Comparison of ENCODE assay signal across 8 mouse cellular contexts in the genomic region with DNA sequence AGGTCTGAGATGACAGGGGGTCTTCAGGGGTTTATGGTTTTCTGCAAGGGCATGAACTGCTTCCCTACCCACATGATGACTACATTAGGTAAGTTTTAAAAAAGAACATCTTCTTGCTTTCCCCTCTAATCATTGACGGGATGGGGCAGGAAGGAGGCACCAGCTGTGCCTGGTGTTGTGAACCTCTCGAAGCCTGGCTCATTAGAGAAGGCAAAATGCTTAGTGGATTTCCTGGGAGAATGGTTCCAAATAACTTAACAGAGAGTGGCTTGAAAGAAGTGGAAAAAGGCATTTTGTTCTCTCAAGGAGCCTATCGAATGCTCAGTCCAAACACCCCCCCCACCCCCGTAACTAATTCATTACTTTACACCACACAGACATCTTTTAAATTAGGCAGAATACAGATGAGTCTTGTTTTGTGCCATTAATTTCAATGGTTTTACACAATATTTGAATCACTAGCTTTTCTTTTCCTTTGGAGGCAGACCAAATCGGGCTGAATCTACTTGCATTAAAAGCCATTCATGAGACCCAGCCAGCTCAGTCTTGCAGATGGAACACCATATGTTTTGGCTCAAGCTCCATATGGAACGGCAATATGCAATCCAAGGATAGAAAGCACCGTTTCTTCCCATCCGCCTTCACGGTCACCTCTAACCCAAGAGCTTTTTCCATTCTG.
A peak's percentile ranks its signal among the peaks of the same experiment; 100 is the strongest.
DNase-seq lines count a peak whose midpoint lies in the region; ATAC-seq lines count a peak whose summit lies in the region.

No protein-coding gene starts in this region.

- H3K9ac ChIP-seq in embryonic facial prominence, embryonic 11.5 days (replicated peaks; ENCODE audit: low read length) = no peak overlapping the region
- H3K9ac ChIP-seq in embryonic facial prominence, embryonic 15.5 days = no peak overlapping the region
- no peak overlapping the region for H3K9ac ChIP-seq in neural tube, embryonic 12.5 days

- no peaks in the 10 kb centered on the region for H3K27me3 ChIP-seq in embryonic facial prominence, embryonic 11.5 days (ENCODE audit: control insufficient read depth, insufficient read depth, low read length)
- no peaks in the 10 kb centered on the region for H3K27me3 ChIP-seq in embryonic facial prominence, embryonic 10.5 days (replicated peaks; ENCODE audit: low read depth, poor library complexity, severe bottlenecking)
- 0 out of 2 replicates have a peak, but pooled peaks cover 3% of the 10 kb centered on the region for H3K27me3 ChIP-seq in embryonic facial prominence, embryonic 15.5 days
- no peaks in the 10 kb centered on the region for H3K27me3 ChIP-seq in neural tube, embryonic 12.5 days (replicated peaks)

- peak; percentile 30; the same call in 1 of the 2 replicates for ATAC-seq in embryonic facial prominence, embryonic 11.5 days (replicated peaks; ENCODE audit: insufficient number of reproducible peaks, low FRiP score, low TSS enrichment, low read depth)
- peak; percentile 68 for ATAC-seq in embryonic facial prominence, embryonic 15.5 days (ENCODE audit: insufficient number of reproducible peaks, low FRiP score, low TSS enrichment, low read depth)
- ATAC-seq in neural tube, embryonic 12.5 days (ENCODE audit: low FRiP score, low read depth) = peak; percentile 82

- DNase-seq in embryonic facial prominence, embryonic 11.5 days (ENCODE audit: low spot score) = peak; percentile 49
- no peak for DNase-seq in embryonic facial prominence, embryonic 10.5 days (ENCODE audit: low spot score)
- peak; percentile 88 to 92 for DNase-seq in layer of hippocampus, adult 8-10 months (ENCODE audit: low spot score in 2 of 2)
- no peak for DNase-seq in gastrocnemius, adult 18-20 months (ENCODE audit: low spot score)
- no peak for DNase-seq in testis, postnatal 14 days (ENCODE audit: low spot score)
- DNase-seq in ovary, adult 18-20 months (ENCODE audit: low spot score) = no peak

- H3K9me3 ChIP-seq in embryonic facial prominence, embryonic 11.5 days (replicated peaks; ENCODE audit: control insufficient read depth, low read length) = no peaks in the 10 kb centered on the region
- H3K9me3 ChIP-seq in embryonic facial prominence, embryonic 10.5 days = no peaks in the 10 kb centered on the region
- H3K9me3 ChIP-seq in embryonic facial prominence, embryonic 15.5 days (replicated peaks) = no peaks in the 10 kb centered on the region
- H3K9me3 ChIP-seq in neural tube, embryonic 12.5 days = no peaks in the 10 kb centered on the region

- no peaks in the 10 kb centered on the region for H3K36me3 ChIP-seq in embryonic facial prominence, embryonic 11.5 days (replicated peaks; ENCODE audit: control insufficient read depth, insufficient read depth, low read depth, low read length)
- H3K36me3 ChIP-seq in embryonic facial prominence, embryonic 10.5 days (replicated peaks) = no peaks in the 10 kb centered on the region
- H3K36me3 ChIP-seq in embryonic facial prominence, embryonic 15.5 days = no peaks in the 10 kb centered on the region
- no peaks in the 10 kb centered on the region for H3K36me3 ChIP-seq in neural tube, embryonic 12.5 days

- H3K4me1 ChIP-seq in embryonic facial prominence, embryonic 11.5 days (ENCODE audit: control insufficient read depth, insufficient read depth, low read length) = no peaks in the 10 kb centered on the region; the same call in 1 of the 2 replicates
- peaks cover 25% of the 10 kb centered on the region for H3K4me1 ChIP-seq in embryonic facial prominence, embryonic 10.5 days
- H3K4me1 ChIP-seq in embryonic facial prominence, embryonic 15.5 days = peaks cover 39% of the 10 kb centered on the region
- peaks cover 43% of the 10 kb centered on the region for H3K4me1 ChIP-seq in neural tube, embryonic 12.5 days

- 68% methylated on average over 9 of the region's 9 CpGs for WGBS in embryonic facial prominence, embryonic 11.5 days
- WGBS in embryonic facial prominence, embryonic 10.5 days = 73% methylated on average over 9 of the region's 9 CpGs
- 37% methylated on average over 9 of the region's 9 CpGs for WGBS in embryonic facial prominence, embryonic 15.5 days
- WGBS in neural tube, embryonic 12.5 days = 31% methylated on average over 9 of the region's 9 CpGs

- no peak overlapping the region for H3K4me2 ChIP-seq in embryonic facial prominence, embryonic 11.5 days (ENCODE audit: low read depth, low read length)
- H3K4me2 ChIP-seq in embryonic facial prominence, embryonic 15.5 days (replicated peaks) = no peak overlapping the region
- H3K4me2 ChIP-seq in neural tube, embryonic 12.5 days (replicated peaks) = no peak overlapping the region

- no peak overlapping the region for H3K27ac ChIP-seq in embryonic facial prominence, embryonic 11.5 days (replicated peaks; ENCODE audit: low read depth, low read length)
- H3K27ac ChIP-seq in embryonic facial prominence, embryonic 10.5 days (replicated peaks) = no peak overlapping the region
- H3K27ac ChIP-seq in embryonic facial prominence, embryonic 15.5 days (replicated peaks) = peak overlapping the region; percentile 74
- H3K27ac ChIP-seq in neural tube, embryonic 12.5 days = peak overlapping the region; percentile 33; the same call in 1 of the 2 replicates

- H3K4me3 ChIP-seq in embryonic facial prominence, embryonic 11.5 days (ENCODE audit: low read depth, low read length) = no peak overlapping the region
- no peak overlapping the region for H3K4me3 ChIP-seq in embryonic facial prominence, embryonic 10.5 days
- no peak overlapping the region for H3K4me3 ChIP-seq in embryonic facial prominence, embryonic 15.5 days (replicated peaks)
- H3K4me3 ChIP-seq in neural tube, embryonic 12.5 days = no peak overlapping the region

Comparison
In these comparisons a context has a peak if more than half of its experiments do, and no peak if none do; other contexts are left out.
1. DNase-seq: peak in embryonic facial prominence, embryonic 11.5 days (single experiment) and layer of hippocampus, adult 8-10 months (2 of 2); none in embryonic facial prominence, embryonic 10.5 days (single experiment), gastrocnemius, adult 18-20 months (single experiment), testis, postnatal 14 days (single experiment) and ovary, adult 18-20 months (single experiment).
2. H3K27ac ChIP-seq: peak in embryonic facial prominence, embryonic 15.5 days (single experiment) and neural tube, embryonic 12.5 days (single experiment); none in embryonic facial prominence, embryonic 11.5 days (single experiment) and embryonic facial prominence, embryonic 10.5 days (single experiment).
3. ATAC-seq: peak in every context shown above with its lines; median percentile 82 in neural tube, embryonic 12.5 days; 68 in embryonic facial prominence, embryonic 15.5 days; 30 in embryonic facial prominence, embryonic 11.5 days.